Mouse (Mus musculus) embryonic stem cell, embryonic (primary cell): Measurements from ENCODE around the gene Gm17268.

ENCODE experiments used
- CTCF ChIA-PET, 4 experiments: fragments of 300-600 bp in 2 of 4; fragments of 350-600 bp in 2 of 4; sonication (Branson Sonifier 250); formaldehyde crosslinking; loops; one replicate each; lab custom pipeline; 2022; ENCODE audit warnings: inconsistent platforms in 2 of 4; lab: Charles Lee
- POLR2A ChIA-PET, 4 experiments: fragments of 300-600 bp in 2 of 4; fragments of 350-600 bp in 2 of 4; sonication (Branson Sonifier 250); formaldehyde crosslinking; loops; one replicate each; lab custom pipeline; 2022; ENCODE audit warnings: antibody characterized with exemption in 4 of 4, inconsistent platforms in 1 of 4; lab: Charles Lee

Gm17268 gene

GRCm38 (mm10) chr11:82035356-82035755, 3.0 kb downstream of the Gm17268 start, which contains the start of gene Ccl2:
Gene Ccl2 (plus strand): TSS chr11:82035571.
- CTCF ChIA-PET = interaction anchor here in 1 of 4 experiments (0.9 kb wide), 1 partner anchor 39 kb away, joined by 3 read pairs; no protein-coding TSS in a partner anchor
- POLR2A ChIA-PET = no interaction called here

DNA sequence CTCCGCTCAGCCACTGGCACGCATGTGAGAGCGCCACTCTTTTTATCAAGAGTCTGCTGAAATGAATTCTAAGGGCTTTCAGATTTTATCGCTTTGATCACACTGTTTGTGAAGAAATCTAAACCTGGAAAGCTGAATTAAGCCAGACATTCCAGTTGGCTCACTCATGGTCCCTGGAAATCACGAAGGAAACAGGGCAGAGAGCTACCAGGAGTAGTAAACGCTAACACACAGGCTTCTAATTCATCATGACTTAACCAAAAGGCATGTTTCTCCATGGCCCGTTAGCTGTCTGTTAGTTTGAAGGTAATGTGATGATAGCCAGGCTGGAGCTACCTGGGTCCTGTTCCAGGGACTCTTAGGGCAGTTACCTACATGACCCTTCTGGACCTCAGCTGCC, 3.9 kb downstream of the Gm17268 start:
- ChIA-PET CTCF (interaction anchor here in 2 of 4 experiments (0.9 to 1.0 kb wide), 2 partner anchors 38 to 39 kb away, joined by 3 to 5 read pairs; no protein-coding TSS in a partner anchor), POLR2A (no interaction called here)

DNA sequence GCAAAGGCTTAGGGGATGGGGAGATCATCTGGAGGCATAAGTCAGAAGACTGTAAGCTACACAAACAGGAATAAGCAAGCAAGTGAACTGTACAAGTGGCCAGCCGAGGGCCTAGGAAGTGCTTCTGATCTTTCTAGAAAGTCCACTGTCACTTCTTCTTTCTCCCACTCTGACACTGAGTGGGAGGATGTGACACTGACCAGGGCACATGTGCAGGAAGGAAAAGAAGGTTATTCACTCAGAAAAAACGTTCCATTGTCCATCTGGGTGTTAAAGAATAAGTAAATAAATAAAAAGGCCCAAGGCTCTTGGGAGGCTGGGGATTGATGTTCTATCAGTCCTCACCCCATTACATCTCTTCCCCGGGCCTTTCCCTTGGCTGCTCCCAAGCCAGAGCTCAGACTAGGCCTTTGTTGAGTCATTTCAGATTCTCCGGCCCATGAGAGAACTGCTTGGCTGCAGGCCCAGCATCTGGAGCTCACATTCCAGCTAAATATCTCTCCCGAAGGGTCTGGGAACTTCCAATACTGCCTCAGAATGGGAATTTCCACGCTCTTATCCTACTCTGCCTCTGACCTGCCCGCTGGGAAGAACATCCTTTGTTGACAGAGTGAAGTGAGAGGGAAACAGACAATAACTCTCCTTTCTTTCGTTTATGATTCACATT, 5.6 kb downstream of the Gm17268 start:
- POLR2A ChIA-PET = no interaction called here

DNA sequence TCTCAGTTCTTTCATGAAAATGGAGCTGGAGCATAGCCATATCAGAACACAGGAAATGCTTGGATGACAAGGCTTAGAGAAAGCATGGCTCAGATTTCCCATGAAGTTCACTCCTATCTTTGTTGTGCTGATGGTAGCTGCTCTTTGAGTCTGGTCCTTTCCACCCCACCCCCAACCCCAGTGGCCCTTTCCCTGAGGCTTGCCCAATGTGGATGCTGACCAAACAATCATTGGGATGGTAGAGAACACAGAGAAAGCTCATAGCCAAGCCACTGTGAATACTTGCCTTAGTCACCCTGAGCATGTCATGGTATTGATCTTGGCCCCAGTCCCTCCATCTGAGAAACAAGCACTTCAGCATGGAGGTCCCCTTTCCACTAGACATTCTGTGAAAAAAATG, 6.2 kb downstream of the Gm17268 start:
- ChIA-PET CTCF (no interaction called here), POLR2A (no interaction called here)

More for the DNA sequence above, 5.6 kb downstream of the Gm17268 start:
- CTCF ChIA-PET = no interaction called here

DNA sequence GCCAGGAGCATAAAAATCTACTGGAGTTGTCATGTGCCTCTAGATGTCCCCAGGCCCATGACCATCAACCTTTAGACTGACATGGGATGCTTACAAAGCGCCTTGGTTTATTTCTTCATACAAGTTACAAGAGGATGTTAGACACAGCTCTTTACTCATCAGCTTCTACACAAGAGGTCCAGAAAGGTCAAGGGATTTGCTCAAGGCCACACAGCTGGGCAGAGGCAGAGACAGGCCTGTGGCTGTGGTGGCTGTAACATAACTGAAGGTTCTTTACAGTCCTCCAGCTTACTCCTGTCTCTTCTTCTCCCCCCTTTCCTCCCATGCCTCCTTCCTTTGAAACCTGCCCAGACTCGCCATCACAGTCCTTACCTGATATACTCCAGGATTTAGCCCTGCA, 8.2 kb downstream of the Gm17268 start:
- CTCF ChIA-PET = interaction anchor here in 2 of 4 experiments (0.8 to 1.3 kb wide), 2 partner anchors 17 to 784 kb away, joined by 3 read pairs; no protein-coding TSS in a partner anchor
- POLR2A ChIA-PET = no interaction called here

DNA sequence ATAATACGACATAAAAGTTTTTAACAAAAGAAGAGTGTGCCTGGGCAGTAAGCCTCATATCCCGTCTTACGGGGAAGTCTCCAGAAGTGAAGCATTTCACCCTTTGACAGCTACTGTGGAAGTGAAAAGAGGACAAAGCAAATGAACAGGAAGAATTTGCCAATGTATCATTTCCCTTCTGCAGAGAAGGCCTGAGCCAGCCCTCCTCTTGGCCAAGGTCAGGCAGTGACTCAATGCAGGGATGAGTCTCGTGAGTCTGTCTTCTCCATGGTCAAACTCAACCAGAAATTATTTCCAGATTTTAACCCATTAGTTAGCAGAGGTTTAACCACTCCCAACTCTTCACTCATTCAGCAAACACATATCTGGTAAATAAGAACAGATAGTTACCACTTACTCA, 14.6 kb downstream of the Gm17268 start:
- POLR2A ChIA-PET = no interaction called here
- CTCF ChIA-PET = no interaction called here

DNA sequence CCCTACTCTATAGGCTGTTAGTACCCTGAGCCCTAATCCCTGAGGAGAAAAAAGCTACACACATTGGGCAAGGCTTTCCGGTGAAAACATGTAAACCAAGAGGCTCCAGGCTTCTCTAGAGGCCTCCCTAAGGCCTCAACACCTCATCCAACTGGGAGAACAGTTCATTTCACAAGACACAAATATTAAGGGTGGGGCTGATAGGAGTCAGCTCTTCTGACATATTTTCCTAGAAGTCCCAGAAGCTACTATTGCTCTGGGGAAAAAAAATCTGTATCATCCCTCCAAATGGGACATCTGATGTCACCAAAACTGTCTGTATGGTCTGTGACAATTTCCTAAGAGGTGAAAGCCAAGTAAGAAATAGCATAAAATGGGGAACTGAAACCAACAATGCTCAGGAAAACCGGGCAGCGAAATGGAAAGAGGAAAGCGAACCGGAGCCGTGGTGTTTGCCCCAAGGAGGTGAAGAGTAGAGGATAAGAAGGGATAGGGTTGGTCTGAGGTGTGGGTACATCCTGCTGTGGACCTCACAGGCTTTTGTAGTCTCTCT, 15.8 kb downstream of the Gm17268 start:
- CTCF ChIA-PET = interaction anchor here in 2 of 4 experiments (0.9 to 1.0 kb wide), 3 partner anchors 26 to 152 kb away, joined by 3 to 5 read pairs (median 3); no protein-coding TSS in a partner anchor
- POLR2A ChIA-PET = no interaction called here

DNA sequence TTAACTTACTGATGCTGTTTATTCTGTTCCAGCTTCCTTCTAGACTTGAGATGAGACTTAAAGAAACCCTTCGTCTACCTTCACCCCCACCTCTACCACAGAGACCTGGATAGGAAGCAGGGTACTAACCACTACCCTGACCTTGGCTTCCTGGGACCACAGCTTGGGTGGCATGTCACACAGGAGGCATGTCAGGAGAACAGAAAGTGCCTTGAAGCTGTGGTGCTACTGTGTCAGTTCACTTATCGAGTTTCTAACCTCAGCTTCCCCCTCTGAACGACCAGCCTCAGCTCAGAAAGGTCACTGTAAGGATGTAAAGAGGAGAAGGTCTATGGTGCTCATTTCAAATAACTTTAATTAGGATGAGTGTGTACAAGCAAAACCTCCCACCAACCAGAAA, 17.0 kb downstream of the Gm17268 start:
- POLR2A ChIA-PET = no interaction called here

DNA sequence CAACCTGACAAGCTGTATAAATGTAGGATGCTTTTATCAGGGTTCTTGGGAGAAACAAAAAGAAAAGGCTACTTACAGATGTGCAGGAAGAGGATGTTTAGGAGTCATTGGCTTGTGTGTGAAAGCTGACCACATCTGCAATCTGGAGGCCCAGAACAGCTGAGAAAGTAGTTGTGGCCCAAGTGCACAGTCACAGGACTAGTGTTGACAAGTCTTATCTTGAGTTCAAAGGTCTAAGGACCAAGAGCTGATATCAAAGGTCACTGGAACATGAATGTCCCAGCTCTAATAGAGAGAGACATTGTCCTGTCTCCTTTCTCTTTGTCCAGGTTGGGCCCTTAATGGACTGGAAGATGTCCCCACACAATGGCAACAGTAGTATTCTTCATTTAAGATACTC, 18.6 kb downstream of the Gm17268 start:
- POLR2A ChIA-PET = no interaction called here
- CTCF ChIA-PET = interaction anchor here in 1 of 4 experiments (2.1 kb wide), 1 partner anchor 155 kb away, joined by 4 read pairs; no protein-coding TSS in a partner anchor

More for the DNA sequence above, 17.0 kb downstream of the Gm17268 start:
- CTCF ChIA-PET = interaction anchor here in 2 of 4 experiments (0.9 to 2.1 kb wide), 3 partner anchors 25 to 153 kb away, joined by 3 to 5 read pairs (median 4); no protein-coding TSS in a partner anchor

DNA sequence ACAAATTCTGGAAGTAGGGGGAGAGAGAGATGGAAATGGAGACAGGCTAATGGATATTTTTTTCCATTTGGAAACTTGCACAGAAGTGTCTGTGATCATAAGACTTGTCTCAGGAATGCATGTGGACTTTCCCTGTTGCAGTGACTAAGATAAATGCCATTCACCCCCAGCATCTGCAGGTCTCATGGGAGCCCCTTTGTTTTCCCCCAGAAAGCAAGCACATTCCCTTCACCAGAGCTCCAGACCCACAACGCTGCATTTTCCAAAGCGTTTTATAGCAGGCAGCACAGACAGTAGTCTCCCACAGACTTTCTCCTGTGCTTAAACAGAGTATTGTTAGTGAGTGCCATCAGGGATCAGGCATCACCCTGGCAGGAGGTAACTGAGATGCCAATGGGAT, 19.0 kb downstream of the Gm17268 start:
- CTCF ChIA-PET = interaction anchor here in 1 of 4 experiments (2.1 kb wide), 1 partner anchor 155 kb away, joined by 4 read pairs; no protein-coding TSS in a partner anchor
- POLR2A ChIA-PET = no interaction called here

DNA sequence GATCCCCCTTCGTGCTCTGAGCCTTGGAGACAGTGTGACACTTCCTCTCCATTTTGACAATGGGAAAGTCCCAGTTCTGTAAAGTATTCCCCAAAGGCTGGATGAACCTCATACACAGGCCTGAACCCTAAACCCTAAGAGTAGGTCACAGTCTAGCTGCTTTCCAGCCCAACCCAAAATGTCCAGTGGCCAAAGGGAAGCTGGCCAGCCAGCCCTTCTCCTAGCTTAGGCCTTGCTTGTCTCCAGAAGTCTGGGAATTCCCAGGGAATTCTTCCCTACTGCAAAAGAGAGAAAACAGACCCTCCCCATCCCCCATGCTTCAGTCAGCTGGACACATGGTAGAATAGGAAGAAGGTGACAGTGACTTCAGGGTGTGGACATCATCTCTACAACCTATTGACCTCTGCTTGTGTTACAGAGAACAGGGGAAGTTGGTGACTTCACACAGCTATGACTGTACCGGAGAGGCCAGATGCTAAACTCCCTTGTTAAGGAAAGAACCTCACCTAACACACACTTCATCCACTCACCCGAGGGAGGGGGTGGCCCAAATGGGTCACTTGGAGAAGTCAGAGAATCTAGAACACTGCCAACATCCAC, 22.1 kb downstream of the Gm17268 start:
- CTCF ChIA-PET = interaction anchor here in 2 of 4 experiments (1.2 to 1.5 kb wide), 2 partner anchors 20 kb away, joined by 3 read pairs; no protein-coding TSS in a partner anchor
- POLR2A ChIA-PET = no interaction called here

DNA sequence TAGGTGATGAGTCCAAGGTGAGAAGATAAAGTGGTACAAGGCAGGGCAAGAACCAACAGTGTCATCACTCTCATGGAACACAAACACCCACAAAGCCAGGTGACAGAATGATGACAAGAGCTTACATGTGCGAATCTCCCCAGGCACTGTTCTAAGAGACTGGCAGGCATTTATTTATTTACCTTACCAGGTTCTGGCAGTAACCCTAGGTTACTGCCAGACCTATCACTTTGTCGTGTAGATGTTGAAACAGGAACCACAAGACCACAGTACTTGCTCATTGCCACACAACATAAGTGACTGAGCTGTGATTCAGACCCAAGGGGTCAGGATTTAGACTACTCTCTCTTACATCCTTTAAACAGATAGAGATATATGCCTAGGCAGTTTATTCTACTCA, 23.3 kb downstream of the Gm17268 start:
- ChIA-PET CTCF (interaction anchor here in 2 of 4 experiments (1.2 to 1.5 kb wide), 2 partner anchors 19 kb away, joined by 3 read pairs; no protein-coding TSS in a partner anchor), POLR2A (no interaction called here)

DNA sequence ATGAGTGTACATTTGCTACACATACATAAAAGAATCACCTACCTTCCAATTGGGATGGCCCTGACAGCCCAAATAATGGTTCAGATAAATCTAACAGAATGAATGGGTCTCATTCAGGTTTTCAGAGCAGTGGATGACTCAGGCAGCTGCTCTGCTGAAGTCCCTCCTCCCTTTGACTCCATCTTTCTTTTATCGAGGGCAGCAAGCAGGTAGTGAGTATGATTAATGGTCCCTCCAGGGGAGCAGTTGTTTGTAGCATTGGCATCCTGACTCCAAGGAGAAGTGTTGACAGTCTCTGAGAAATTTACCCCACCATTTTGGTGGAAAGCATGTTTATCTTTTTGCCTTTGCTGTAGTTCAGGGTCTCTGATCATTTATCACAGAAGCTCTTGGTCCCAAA, 24.6 kb downstream of the Gm17268 start:
- POLR2A ChIA-PET = no interaction called here
- CTCF ChIA-PET = interaction anchor here in 2 of 4 experiments (0.5 to 1.1 kb wide), 2 partner anchors 17 to 223 kb away, joined by 3 to 4 read pairs; no protein-coding TSS in a partner anchor

DNA sequence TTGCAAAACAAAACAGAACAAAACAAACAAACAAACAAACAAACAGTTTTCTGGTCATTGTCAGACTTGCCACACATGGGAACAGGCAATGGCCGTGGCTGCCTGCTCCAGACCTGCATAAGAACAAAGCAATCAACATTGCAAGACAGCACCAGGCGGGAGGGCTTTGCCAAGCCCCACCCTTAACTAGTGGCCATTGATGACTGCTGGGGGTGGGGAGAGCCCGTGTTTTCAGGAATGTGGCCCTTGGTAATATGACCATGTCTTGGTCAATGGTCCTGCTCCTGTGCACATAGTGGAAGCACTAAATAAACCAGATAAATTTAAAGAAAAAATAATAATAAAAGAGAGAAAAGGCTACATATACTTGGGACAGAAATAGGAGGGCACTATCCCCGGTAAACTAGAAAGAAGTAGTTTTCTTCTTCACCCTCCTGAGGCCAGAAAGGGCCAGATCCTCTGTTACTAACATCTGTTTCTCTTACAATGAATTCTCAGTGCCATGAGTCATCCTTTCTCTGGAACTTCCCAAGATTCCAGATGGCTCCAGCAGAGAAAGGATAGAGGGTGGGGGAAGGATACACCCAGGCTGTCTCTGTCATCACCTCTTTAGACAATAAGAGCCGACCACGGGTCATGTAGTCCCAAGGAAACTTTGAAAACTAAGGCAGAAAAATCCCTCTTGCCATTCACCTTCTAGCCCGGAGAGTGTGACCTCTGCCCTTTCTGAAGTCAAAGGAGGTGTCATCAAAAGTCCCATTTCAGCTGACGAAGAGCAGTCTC, 26.8 kb downstream of the Gm17268 start:
- ChIA-PET CTCF (no interaction called here), POLR2A (no interaction called here)

- ChIA-PET CTCF (interaction anchor here in 1 of 4 experiments (0.7 kb wide), 1 partner anchor 1200 kb away, joined by 3 read pairs; the partner anchor contains the start of gene Tmem98), POLR2A (no interaction called here)
These were observed 28.2 kb downstream of the Gm17268 start for GRCm38 (mm10) chr11:82010115-82010514.

GRCm38 (mm10) chr11:82006796-82007423, 31.5 kb downstream of the Gm17268 start:
- ChIA-PET POLR2A (no interaction called here), CTCF (interaction anchor here in 1 of 4 experiments (0.6 kb wide), 1 partner anchor 350 kb away, joined by 3 read pairs; no protein-coding TSS in a partner anchor)

GRCm38 (mm10) chr11:82004810-82005209, 33.6 kb downstream of the Gm17268 start:
- CTCF ChIA-PET = interaction anchor here in 2 of 4 experiments (1.1 to 1.4 kb wide), 2 partner anchors 9 kb away, joined by 3 to 5 read pairs; no protein-coding TSS in a partner anchor
- POLR2A ChIA-PET = interaction anchor here in 1 of 4 experiments (0.6 kb wide), 1 partner anchor 9 kb away, joined by 4 read pairs; no protein-coding TSS in a partner anchor

- ChIA-PET POLR2A (interaction anchor here in 1 of 4 experiments (1.4 kb wide), 1 partner anchor 177 kb away, joined by 3 read pairs; no protein-coding TSS in a partner anchor), CTCF (interaction anchor here in 1 of 4 experiments (1.5 to 2.2 kb wide), 2 partner anchors 18 to 174 kb away, joined by 3 to 7 read pairs; no protein-coding TSS in a partner anchor)
These were observed 37.8 kb downstream of the Gm17268 start for GRCm38 (mm10) chr11:82000581-82000980.
